Mouse (Mus musculus): ENCODE results near the gene Gm21885. TPM values are rescaled to one million over a fixed set of nuclear protein-coding genes. Genes with fewer than 3 reads are reported as not detected.

The Gm21885 gene
- polyA plus RNA-seq, 1 experiment from 2014 or later = 1.6 TPM

- WGBS = under 1% methylated on average over 64 of the region's 78 CpGs
- Histone ChIP-seq H3K9me3 (ENCODE audit: control insufficient read depth, low read length) (no peaks in the 10 kb centered on the region), H3K9ac (ENCODE audit: low read length) (peak within 1 kb of the TSS; percentile 95), H3K36me3 (ENCODE audit: control insufficient read depth, insufficient read depth, low read length) (no peaks in the 10 kb centered on the region), H3K4me2 (ENCODE audit: low read length) (peak within 1 kb of the TSS; percentile 74), H3K27ac (ENCODE audit: low read depth) (peak within 1 kb of the TSS; percentile 97), H3K4me3 (ENCODE audit: low read depth, low read length) (peak within 1 kb of the TSS; percentile 69), H3K27me3 (replicated peaks; ENCODE audit: control insufficient read depth, insufficient read depth, low read length) (no peaks in the 10 kb centered on the region), H3K4me1 (replicated peaks; ENCODE audit: control insufficient read depth, insufficient read depth, low read length) (peaks cover 22% of the 10 kb centered on the region)
- DNase-seq (ENCODE audit: low spot score) (peak; percentile 98), ATAC-seq (replicated peaks; ENCODE audit: low FRiP score, low TSS enrichment, low read depth) (peak; percentile 93)
Observed at GRCm38 (mm10) chr11:94327693-94328643, 46.3 kb downstream of the Gm21885 start, which contains the start of gene Ankrd40. Gene Ankrd40, plus strand, starts transcription at chr11:94328001.

- H3K27me3 ChIP-seq (replicated peaks; ENCODE audit: control insufficient read depth, insufficient read depth, low read length) = no peaks in the 10 kb centered on the region
- H3K9ac ChIP-seq (ENCODE audit: low read length) = peak overlapping the region; percentile 95
- no peaks in the 10 kb centered on the region for H3K9me3 ChIP-seq (ENCODE audit: control insufficient read depth, low read length)
- H3K4me1 ChIP-seq (replicated peaks; ENCODE audit: control insufficient read depth, insufficient read depth, low read length) = peaks cover 22% of the 10 kb centered on the region
- ATAC-seq (replicated peaks; ENCODE audit: low FRiP score, low TSS enrichment, low read depth) (no peak), DNase-seq (ENCODE audit: low spot score) (no peak)
- peak overlapping the region; percentile 69 for H3K4me3 ChIP-seq (ENCODE audit: low read depth, low read length)
- 0 out of 2 replicates have a peak, but pooled peaks cover under 1% of the 10 kb centered on the region for H3K36me3 ChIP-seq (ENCODE audit: control insufficient read depth, insufficient read depth, low read length)
- H3K27ac ChIP-seq (ENCODE audit: low read depth) = peak overlapping the region; percentile 97
- 2% methylated on average over 10 of the region's 10 CpGs for WGBS
- H3K4me2 ChIP-seq (ENCODE audit: low read length) = peak overlapping the region; percentile 74
Observed at GRCm38 (mm10) chr11:94328644-94329025, 47.0 kb downstream of the Gm21885 start.

DNA sequence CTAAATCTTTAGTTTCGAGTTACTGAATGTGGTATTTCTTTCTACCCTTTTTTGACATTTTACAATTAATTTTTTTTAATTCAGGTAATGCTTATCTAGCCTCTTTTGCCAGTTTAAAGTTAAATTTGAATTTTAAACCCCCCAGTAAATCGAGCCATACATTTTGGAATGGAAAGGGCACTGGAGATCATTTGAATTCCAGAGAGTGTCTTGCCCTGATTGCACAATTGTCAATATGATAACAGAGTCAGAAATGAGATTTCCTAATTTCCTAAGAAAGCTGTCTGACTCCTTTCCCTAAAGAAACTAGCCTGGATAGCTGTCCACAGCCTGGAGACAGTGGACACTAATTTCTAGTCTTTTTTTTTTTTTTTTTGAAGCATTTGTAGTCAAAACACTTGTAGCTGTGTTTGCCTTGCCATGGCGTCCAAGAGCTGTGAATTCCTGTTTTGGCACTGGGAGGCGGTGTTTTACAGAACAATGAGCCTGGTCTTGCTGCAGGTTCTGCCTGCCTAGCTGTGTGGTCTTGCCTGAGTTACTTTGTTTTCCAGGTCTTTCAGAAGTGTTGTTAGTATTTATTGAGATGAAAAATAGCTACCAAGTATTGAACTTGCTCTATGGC lies 47.7 kb downstream of the Gm21885 start:
- ATAC-seq (replicated peaks; ENCODE audit: low FRiP score, low TSS enrichment, low read depth) (no peak), DNase-seq (ENCODE audit: low spot score) (no peak)
- no peaks in the 10 kb centered on the region for H3K9me3 ChIP-seq (ENCODE audit: control insufficient read depth, low read length)
- H3K9ac ChIP-seq (ENCODE audit: low read length) = no peak overlapping the region
- peak overlapping the region; percentile 74 for H3K4me2 ChIP-seq (ENCODE audit: low read length)
- H3K4me3 ChIP-seq (ENCODE audit: low read depth, low read length) = peak overlapping the region; percentile 69; the same call in 1 of the 2 replicates
- no peak overlapping the region for H3K27ac ChIP-seq (ENCODE audit: low read depth)
- H3K36me3 ChIP-seq (ENCODE audit: control insufficient read depth, insufficient read depth, low read length) = peaks cover 6% of the 10 kb centered on the region
- 53% methylated on average over 4 of the region's 4 CpGs for WGBS
- H3K4me1 ChIP-seq (replicated peaks; ENCODE audit: control insufficient read depth, insufficient read depth, low read length) = peaks cover 22% of the 10 kb centered on the region
- no peaks in the 10 kb centered on the region for H3K27me3 ChIP-seq (replicated peaks; ENCODE audit: control insufficient read depth, insufficient read depth, low read length)

GRCm38 (mm10) chr11:94330211-94330610 lies 48.5 kb downstream of the Gm21885 start:
- Histone ChIP-seq H3K36me3 (ENCODE audit: control insufficient read depth, insufficient read depth, low read length) (peaks cover 14% of the 10 kb centered on the region), H3K27ac (ENCODE audit: low read depth) (no peak overlapping the region), H3K4me3 (ENCODE audit: low read depth, low read length) (no peak overlapping the region), H3K27me3 (replicated peaks; ENCODE audit: control insufficient read depth, insufficient read depth, low read length) (no peaks in the 10 kb centered on the region), H3K9me3 (ENCODE audit: control insufficient read depth, low read length) (no peaks in the 10 kb centered on the region), H3K4me2 (ENCODE audit: low read length) (no peak overlapping the region), H3K9ac (ENCODE audit: low read length) (no peak overlapping the region), H3K4me1 (replicated peaks; ENCODE audit: control insufficient read depth, insufficient read depth, low read length) (peaks cover 22% of the 10 kb centered on the region)
- WGBS = 94% methylated on average over 3 of the region's 3 CpGs
- ATAC-seq (replicated peaks; ENCODE audit: low FRiP score, low TSS enrichment, low read depth) (no peak), DNase-seq (ENCODE audit: low spot score) (no peak)

DNA sequence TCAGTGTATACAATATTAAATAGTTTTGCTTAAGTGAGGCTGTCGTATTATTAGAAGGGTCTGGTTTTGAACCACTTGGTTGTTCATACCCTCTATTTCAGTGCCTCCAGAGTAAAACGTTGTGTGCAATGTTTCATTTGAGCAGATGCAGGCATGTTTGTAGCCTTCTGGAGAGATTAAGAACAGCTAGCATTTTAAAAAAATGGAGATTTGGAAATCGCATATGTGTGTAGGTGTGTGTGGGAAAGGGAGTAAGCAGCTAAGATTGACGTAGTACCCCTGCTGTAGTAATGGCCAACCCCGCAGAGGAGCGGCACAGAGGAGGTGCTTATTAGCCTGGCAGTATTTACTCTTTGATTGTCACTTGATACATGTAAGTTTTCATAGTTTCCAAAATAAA lies 51.1 kb downstream of the Gm21885 start:
- H3K4me2 ChIP-seq (ENCODE audit: low read length) = no peak overlapping the region
- ATAC-seq (replicated peaks; ENCODE audit: low FRiP score, low TSS enrichment, low read depth) (no peak), DNase-seq (ENCODE audit: low spot score) (no peak)
- no peak overlapping the region for H3K4me3 ChIP-seq (ENCODE audit: low read depth, low read length)
- H3K27me3 ChIP-seq (replicated peaks; ENCODE audit: control insufficient read depth, insufficient read depth, low read length) = no peaks in the 10 kb centered on the region
- no peaks in the 10 kb centered on the region for H3K9me3 ChIP-seq (ENCODE audit: control insufficient read depth, low read length)
- peaks cover 16% of the 10 kb centered on the region for H3K4me1 ChIP-seq (replicated peaks; ENCODE audit: control insufficient read depth, insufficient read depth, low read length)
- WGBS = 86% methylated on average over 6 of the region's 6 CpGs
- no peak overlapping the region for H3K9ac ChIP-seq (ENCODE audit: low read length)
- no peak overlapping the region for H3K27ac ChIP-seq (ENCODE audit: low read depth)
- peaks cover 36% of the 10 kb centered on the region for H3K36me3 ChIP-seq (ENCODE audit: control insufficient read depth, insufficient read depth, low read length)

- H3K4me2 ChIP-seq (ENCODE audit: low read length) = no peak overlapping the region
- 90% methylated on average over 8 of the region's 8 CpGs for WGBS
- no peak overlapping the region for H3K27ac ChIP-seq (ENCODE audit: low read depth)
- H3K4me1 ChIP-seq (replicated peaks; ENCODE audit: control insufficient read depth, insufficient read depth, low read length) = peaks cover 13% of the 10 kb centered on the region
- DNase-seq (ENCODE audit: low spot score) (no peak), ATAC-seq (replicated peaks; ENCODE audit: low FRiP score, low TSS enrichment, low read depth) (no peak)
- H3K27me3 ChIP-seq (replicated peaks; ENCODE audit: control insufficient read depth, insufficient read depth, low read length) = no peaks in the 10 kb centered on the region
- H3K9ac ChIP-seq (ENCODE audit: low read length) = no peak overlapping the region
- peaks cover 54% of the 10 kb centered on the region for H3K36me3 ChIP-seq (ENCODE audit: control insufficient read depth, insufficient read depth, low read length)
- no peaks in the 10 kb centered on the region for H3K9me3 ChIP-seq (ENCODE audit: control insufficient read depth, low read length)
- H3K4me3 ChIP-seq (ENCODE audit: low read depth, low read length) = no peak overlapping the region
Observed at GRCm38 (mm10) chr11:94334386-94334968, 52.8 kb downstream of the Gm21885 start.

Other genes starting within 250 kb of the Gm21885 start
- 16.7 and 24.1 TPM in 2 replicates for gene Tob1, start 70.4 kb upstream of the Gm21885 start, polyA plus RNA-seq (2014; fragmentation: Nextera tagmentation; extraction: Ambion mirVana)
- 1.3 and 1.7 TPM in 2 replicates for gene Wfikkn2, start 35.9 kb upstream of the Gm21885 start, polyA plus RNA-seq (2014; fragmentation: Nextera tagmentation; extraction: Ambion mirVana)
- gene Luc7l3, start 40.1 kb downstream of the Gm21885 start, polyA plus RNA-seq (2014; fragmentation: Nextera tagmentation; extraction: Ambion mirVana) = 89.6 and 96.3 TPM in 2 replicates
- 19.9 and 20.4 TPM in 2 replicates for gene Ankrd40, start 46.1 kb downstream of the Gm21885 start, polyA plus RNA-seq (2014; fragmentation: Nextera tagmentation; extraction: Ambion mirVana)
- gene Abcc3, start 111.1 kb downstream of the Gm21885 start, polyA plus RNA-seq (2014; fragmentation: Nextera tagmentation; extraction: Ambion mirVana) = 1.5 and 2.1 TPM in 2 replicates
- gene Cacna1g, start 192.3 kb downstream of the Gm21885 start, polyA plus RNA-seq (2014; fragmentation: Nextera tagmentation; extraction: Ambion mirVana) = 11.1 and 11.5 TPM in 2 replicates
- 0.08 and 0.24 TPM in 2 replicates for gene Spata20, start 204.3 kb downstream of the Gm21885 start, polyA plus RNA-seq (2014; fragmentation: Nextera tagmentation; extraction: Ambion mirVana)
- 1.8 TPM in 2 replicates for gene Epn3, start 218.1 kb downstream of the Gm21885 start, polyA plus RNA-seq (2014; fragmentation: Nextera tagmentation; extraction: Ambion mirVana)
- gene Mycbpap, start 239.9 kb downstream of the Gm21885 start, polyA plus RNA-seq (2014; fragmentation: Nextera tagmentation; extraction: Ambion mirVana) = 1.8 and 2.5 TPM in 2 replicates